Mouse (Mus musculus) spleen, postnatal 36 days (tissue): ENCODE data around the gene C730034F03Rik.
A peak's percentile ranks its signal among the peaks of the same experiment; 100 is the strongest.
"Not testable (repeated sequence)": the region's sequence is repeated elsewhere in the genome, so short reads cannot be mapped to it uniquely, and the experiment has no call there.

Experiments used
- DNase-seq, 2 experiments: peaks; one replicate each; pipeline ENCODE4 v3.0.0; 2022; ENCODE audit warnings: low spot score in 2 of 2, mixed read lengths in 1 of 2

The C730034F03Rik gene

GRCm38 (mm10) chr15:89429352-89430221, at the start of gene C730034F03Rik, which contains the start of the genes Gm44502 and Chkb:
TSS of gene C730034F03Rik (plus strand) at chr15:89429589.
TSS of gene Gm44502 (minus strand) at chr15:89429696.
TSS of gene Chkb (minus strand) at chr15:89429908.
- DNase-seq = peak; percentile 91 to 93

GRCm38 (mm10) chr15:89384617-89385016, 44.8 kb upstream of the C730034F03Rik start, which contains the start of gene Klhdc7b:
TSS of gene Klhdc7b (plus strand) at chr15:89384917.
- no peak for DNase-seq

GRCm38 (mm10) chr15:89387127-89387526, 42.3 kb upstream of the C730034F03Rik start:
- DNase-seq = no peak

- no peak for DNase-seq
Observed at GRCm38 (mm10) chr15:89390081-89390480, 39.3 kb upstream of the C730034F03Rik start.

- no peak for DNase-seq
Observed at GRCm38 (mm10) chr15:89396883-89397282, 32.5 kb upstream of the C730034F03Rik start.

- DNase-seq = no peak
Observed at GRCm38 (mm10) chr15:89398146-89398545, 31.2 kb upstream of the C730034F03Rik start.

- DNase-seq = no peak
Observed at GRCm38 (mm10) chr15:89399716-89400115, 29.7 kb upstream of the C730034F03Rik start.

GRCm38 (mm10) chr15:89402471-89402870, 26.9 kb upstream of the C730034F03Rik start:
- no peak for DNase-seq

- no peak for DNase-seq
Observed at GRCm38 (mm10) chr15:89404831-89405623, 24.4 kb upstream of the C730034F03Rik start.

GRCm38 (mm10) chr15:89406691-89407090, 22.7 kb upstream of the C730034F03Rik start:
- DNase-seq = no peak

- DNase-seq = no peak
Observed at GRCm38 (mm10) chr15:89410118-89410517, 19.3 kb upstream of the C730034F03Rik start, which contains the start of gene Syce3. TSS of gene Syce3 (minus strand) at chr15:89410503.

GRCm38 (mm10) chr15:89415282-89415681, 14.1 kb upstream of the C730034F03Rik start:
- DNase-seq = no peak

GRCm38 (mm10) chr15:89421938-89422337, 7.5 kb upstream of the C730034F03Rik start:
- DNase-seq = no peak

- no peak for DNase-seq
Observed at GRCm38 (mm10) chr15:89424621-89425020, 4.8 kb upstream of the C730034F03Rik start.

GRCm38 (mm10) chr15:89425711-89426121, 3.7 kb upstream of the C730034F03Rik start, which contains the start of gene Cpt1b:
TSS of gene Cpt1b (minus strand) at chr15:89425863.
- DNase-seq = no peak

GRCm38 (mm10) chr15:89426716-89427115, 2.7 kb upstream of the C730034F03Rik start:
- no peak for DNase-seq

- no peak for DNase-seq
Observed at GRCm38 (mm10) chr15:89428136-89428790, 1.1 kb upstream of the C730034F03Rik start.

GRCm38 (mm10) chr15:89428821-89429351, 503 bp upstream of the C730034F03Rik start:
- no peak for DNase-seq

- no peak for DNase-seq
Observed at GRCm38 (mm10) chr15:89430341-89430740, 952 bp downstream of the C730034F03Rik start.

- DNase-seq = not testable (repeated sequence)
Observed at GRCm38 (mm10) chr15:89430771-89431170, 1.4 kb downstream of the C730034F03Rik start.

- DNase-seq = no peak
Observed at GRCm38 (mm10) chr15:89431271-89431670, 1.9 kb downstream of the C730034F03Rik start.
